Mouse (Mus musculus) MEL (cell line): ENCODE results near the gene Ly6g6c. TPM values are rescaled to one million over a fixed set of nuclear protein-coding genes. Genes with fewer than 3 reads are reported as not detected.

Experiments used
- DNase-seq: peaks from one replicate; pipeline ENCODE4 v3.0.0; 2011; ENCODE audit warnings: low read depth, low spot score
- H3K27ac ChIP-seq: 2 replicates; pipeline ENCODE4 v1.5.1; 2012; ENCODE audit warnings: low read depth, mild to moderate bottlenecking, control low read depth, low read length, moderate library complexity; ENCODE audit not compliant: control insufficient read depth
- H3K27me3 ChIP-seq, 2 experiments: fragments of 150-350 bp in 1 of 2; sonication (generic) in 1 of 2; 2 replicates each; pipeline ENCODE4 v1.6.1; 2012; ENCODE audit warnings: low read length in 2 of 2, mild to moderate bottlenecking in 2 of 2, improper control_type of control experiment in 1 of 2, moderate library complexity in 1 of 2; ENCODE audit not compliant: insufficient read depth in 2 of 2, control insufficient read depth in 1 of 2
- H3K36me3 ChIP-seq, 2 experiments: 2 replicates each; pipeline ENCODE4 v1.6.1; 2012 to 2014; ENCODE audit warnings: low read length in 2 of 2, improper control_type of control experiment in 1 of 2, inconsistent platforms in 1 of 2, mild to moderate bottlenecking in 1 of 2; ENCODE audit not compliant: insufficient read depth in 2 of 2, control insufficient read depth in 1 of 2
- H3K4me1 ChIP-seq, 2 experiments: fragments of 150-350 bp in 1 of 2; sonication (generic) in 1 of 2; 2 replicates each; pipeline ENCODE4 v1.6.1; 2012; ENCODE audit warnings: low read length in 2 of 2, improper control_type of control experiment in 1 of 2, mild to moderate bottlenecking in 1 of 2; ENCODE audit not compliant: insufficient read depth in 2 of 2, control insufficient read depth in 1 of 2
- H3K4me3 ChIP-seq, 2 experiments: fragments of 150-350 bp in 1 of 2; sonication (generic) in 1 of 2; 2 replicates each; pipeline ENCODE4 v1.5.1; 2012; ENCODE audit warnings: low read depth in 2 of 2, low read length in 2 of 2, mild to moderate bottlenecking in 2 of 2, moderate library complexity in 2 of 2, control low read depth in 1 of 2, improper control_type of control experiment in 1 of 2; ENCODE audit not compliant: control insufficient read depth in 1 of 2, insufficient read depth in 1 of 2
- H3K79me2 ChIP-seq: 2 replicates; pipeline ENCODE4 v1.6.1; 2012; ENCODE audit warnings: mild to moderate bottlenecking, low read length, moderate library complexity; ENCODE audit not compliant: control insufficient read depth, poor library complexity, insufficient read depth
- H3K9ac ChIP-seq: 2 replicates; pipeline ENCODE4 v1.6.1; 2012; ENCODE audit warnings: low read depth, mild to moderate bottlenecking, control low read depth, low read length, moderate library complexity; ENCODE audit not compliant: control insufficient read depth, poor library complexity, severe bottlenecking
- H3K9me3 ChIP-seq: fragments of 150-350 bp; sonication (generic); replicated peaks from 2 replicates; pipeline ENCODE4 v1.6.1; 2012; ENCODE audit warnings: mild to moderate bottlenecking, low read length, improper control_type of control experiment, moderate library complexity; ENCODE audit not compliant: insufficient read depth
- CTCF ChIP-seq, 3 experiments: IDR thresholded peaks in 2 of 3; conservative IDR thresholded peaks in 1 of 3; 2 replicates each; pipeline ENCODE4 v1.5.1; 2011 to 2012; ENCODE audit warnings: low read length in 3 of 3, low read depth in 2 of 3, mild to moderate bottlenecking in 2 of 3, improper control_type of control experiment in 1 of 3, inconsistent platforms in 1 of 3, mixed read lengths in 1 of 3, moderate library complexity in 1 of 3; ENCODE audit not compliant: control insufficient read depth in 1 of 3, insufficient read depth in 1 of 3, poor library complexity in 1 of 3, severe bottlenecking in 1 of 3
- GATA1 ChIP-seq: IDR thresholded peaks from 2 replicates; pipeline ENCODE4 v1.6.1; 2011; ENCODE audit warnings: low read depth, low read length, improper control_type of control experiment
- MAFK ChIP-seq: IDR thresholded peaks from 2 replicates; pipeline ENCODE4 v1.6.1; 2011; ENCODE audit warnings: low read depth, mild to moderate bottlenecking, low read length, improper control_type of control experiment, borderline replicate concordance
- MAZ ChIP-seq: IDR thresholded peaks from 2 replicates; pipeline ENCODE4 v1.6.1; 2012; ENCODE audit warnings: low read depth, mild to moderate bottlenecking, inconsistent platforms, low read length, improper control_type of control experiment
- MEF2A ChIP-seq: IDR thresholded peaks from 2 replicates; pipeline ENCODE4 v1.6.1; 2014; ENCODE audit warnings: low read depth, mild to moderate bottlenecking, inconsistent platforms, low read length, improper control_type of control experiment; ENCODE audit not compliant: poor library complexity, insufficient replicate concordance, severe bottlenecking; ENCODE audit errors: extremely low read depth
- MXI1 ChIP-seq: IDR thresholded peaks from 2 replicates; pipeline ENCODE4 v1.6.1; 2011; ENCODE audit warnings: mild to moderate bottlenecking, low read depth, low read length, improper control_type of control experiment
- MYB ChIP-seq: IDR thresholded peaks from 2 replicates; pipeline ENCODE4 v1.6.1; 2011; ENCODE audit warnings: mild to moderate bottlenecking, low read depth, low read length, improper control_type of control experiment
- MYC ChIP-seq: IDR thresholded peaks from 2 replicates; pipeline ENCODE4 v1.6.1; 2011; ENCODE audit warnings: low read depth, mild to moderate bottlenecking, low read length, improper control_type of control experiment, moderate library complexity
- POLR2A ChIP-seq, 2 experiments: IDR thresholded peaks; 2 replicates each; pipeline ENCODE4 v1.6.1; 2011 to 2012; ENCODE audit warnings: low read length in 2 of 2, mild to moderate bottlenecking in 2 of 2, control low read depth in 1 of 2, improper control_type of control experiment in 1 of 2, low read depth in 1 of 2, moderate library complexity in 1 of 2; ENCODE audit not compliant: control insufficient read depth in 1 of 2, insufficient read depth in 1 of 2, poor library complexity in 1 of 2
- POLR2AphosphoS2 ChIP-seq: IDR thresholded peaks from 2 replicates; pipeline ENCODE4 v1.6.1; 2011; ENCODE audit warnings: low read length, improper control_type of control experiment
- POLR2AphosphoS5 ChIP-seq: IDR thresholded peaks from 2 replicates; pipeline ENCODE4 v1.6.1; 2012; ENCODE audit warnings: low read depth, borderline replicate concordance, mild to moderate bottlenecking, inconsistent platforms, low read length, moderate library complexity, mixed read lengths
- RCOR1 ChIP-seq: IDR thresholded peaks from 2 replicates; pipeline ENCODE4 v1.6.1; 2012; ENCODE audit warnings: low read depth, mild to moderate bottlenecking, inconsistent platforms, low read length, improper control_type of control experiment
- SMC3 ChIP-seq: IDR thresholded peaks from 2 replicates; pipeline ENCODE4 v1.6.1; 2011; ENCODE audit warnings: low read depth, low read length, improper control_type of control experiment
- TAL1 ChIP-seq: IDR thresholded peaks from 2 replicates; pipeline ENCODE4 v1.6.1; 2012; ENCODE audit warnings: mild to moderate bottlenecking, inconsistent platforms, low read length, moderate library complexity, mixed read lengths
- TBP ChIP-seq: IDR thresholded peaks from 2 replicates; pipeline ENCODE4 v1.8.0; 2011; ENCODE audit warnings: low read depth, low read length, improper control_type of control experiment
- TCF12 ChIP-seq: IDR thresholded peaks from 2 replicates; pipeline ENCODE4 v1.6.1; 2014; ENCODE audit warnings: low read depth, mild to moderate bottlenecking, inconsistent platforms, low read length, improper control_type of control experiment, moderate library complexity
- UBTF ChIP-seq: IDR thresholded peaks from 2 replicates; pipeline ENCODE4 v1.6.1; 2012; ENCODE audit warnings: low read depth, mild to moderate bottlenecking, inconsistent platforms, low read length, improper control_type of control experiment, moderate library complexity, borderline replicate concordance; ENCODE audit not compliant: insufficient read depth
- USF1 ChIP-seq: IDR thresholded peaks from 2 replicates; pipeline ENCODE4 v1.6.1; 2014; ENCODE audit warnings: low read depth, mild to moderate bottlenecking, inconsistent platforms, low read length, improper control_type of control experiment, moderate library complexity
- USF2 ChIP-seq, 2 experiments: IDR thresholded peaks; 2 replicates each; pipeline ENCODE4 v1.6.1; 2011 to 2012; ENCODE audit warnings: improper control_type of control experiment in 2 of 2, low read length in 2 of 2, borderline replicate concordance in 1 of 2, inconsistent platforms in 1 of 2, low read depth in 1 of 2, mild to moderate bottlenecking in 1 of 2; ENCODE audit not compliant: insufficient read depth in 1 of 2
- ZKSCAN1 ChIP-seq: IDR thresholded peaks from 2 replicates; pipeline ENCODE4 v1.6.1; 2012; ENCODE audit warnings: low read depth, mild to moderate bottlenecking, inconsistent platforms, low read length, improper control_type of control experiment, moderate library complexity
- ZMIZ1 ChIP-seq: IDR thresholded peaks from 2 replicates; pipeline ENCODE4 v1.6.1; 2012; ENCODE audit warnings: low read depth, mild to moderate bottlenecking, inconsistent platforms, low read length, improper control_type of control experiment, moderate library complexity
- ZNF384 ChIP-seq: IDR thresholded peaks from 2 replicates; pipeline ENCODE4 v1.6.1; 2012; ENCODE audit warnings: low read depth, mild to moderate bottlenecking, inconsistent platforms, low read length, improper control_type of control experiment
- polyA plus RNA-seq, 2 experiments: library from polyadenylated mRNA; stranded (reverse) in 1 of 2; unstranded in 1 of 2; fragments of >175 nt in 1 of 2; fragments of >200 nt in 1 of 2; gene quantifications; 2 replicates each; pipeline versions ENCODE4 v1.2.1 to v1.2.4; 2012; ENCODE audit warnings: low replicate concordance in 2 of 2, low read depth in 1 of 2; ENCODE audit not compliant: insufficient read length in 2 of 2, insufficient read depth in 1 of 2, missing spikeins in 1 of 2
- total RNA-seq: library from RNA; depleted of rRNA; stranded (reverse); fragments of 300-350 nt; gene quantifications from 2 replicates; pipeline ENCODE4 v1.2.3, GENCODE M21; 2012

Gene Ly6g6c
- total and polyA plus RNA-seq, 3 experiments, result 0.24 TPM; not detected in 2

DNA sequence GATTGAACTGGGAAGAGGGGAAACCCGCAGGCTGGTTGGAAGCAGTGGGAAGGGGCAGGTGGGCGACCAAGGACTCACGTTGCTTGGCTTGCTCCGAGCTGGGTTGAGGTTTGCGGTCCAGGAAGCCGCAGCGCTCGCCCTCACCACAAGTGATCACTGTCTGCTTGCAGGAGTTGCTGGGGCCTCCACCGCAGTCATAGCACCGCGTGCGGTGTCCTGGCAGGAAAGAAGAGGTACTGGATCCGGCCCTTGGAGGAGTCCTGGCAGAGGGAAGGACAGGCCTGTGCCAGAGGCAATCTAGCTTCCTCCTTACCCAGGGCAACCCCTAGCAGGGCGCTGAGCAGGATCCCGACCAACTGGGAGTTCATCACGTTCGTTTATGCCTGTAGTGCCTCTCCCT, 8.9 kb downstream of the Ly6g6c start:
- H3K4me3 ChIP-seq, result no peak overlapping the region
- peaks cover 2 to 11% of the 10 kb centered on the region in 2 experiments; a peak in 2 of 4 replicates for H3K4me1 ChIP-seq

DNA sequence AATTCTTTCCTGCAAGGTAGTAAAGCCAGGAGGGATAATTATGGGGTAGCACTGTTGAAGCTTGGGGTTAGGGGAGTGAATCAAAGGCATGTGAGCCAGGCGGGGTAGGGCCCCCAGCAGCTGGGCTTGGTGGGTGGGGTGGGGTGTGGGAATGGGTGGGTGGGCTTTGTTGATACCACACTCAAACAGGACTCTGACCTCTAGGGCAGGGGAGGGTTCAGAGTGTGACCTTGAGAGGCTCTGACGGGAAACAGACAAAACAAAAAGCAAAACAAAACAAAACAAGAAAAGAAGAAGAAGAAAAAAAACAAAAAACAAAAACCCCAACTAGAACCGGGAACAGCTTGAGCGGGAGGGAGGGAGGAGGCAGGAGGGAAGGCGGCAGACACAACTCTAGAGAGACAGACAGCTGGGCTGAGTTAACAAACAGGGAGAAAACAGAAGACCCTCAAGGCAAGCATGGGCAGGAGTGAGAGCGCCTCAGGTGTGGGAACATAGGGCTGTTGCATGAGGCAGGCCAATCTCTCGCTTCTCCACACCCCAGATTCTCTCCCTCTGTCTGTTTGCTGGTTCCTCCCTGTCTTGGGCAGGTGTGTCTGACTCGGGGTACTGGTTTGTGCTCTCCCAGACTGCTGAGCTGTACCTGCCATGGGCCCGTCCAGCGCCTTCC, 11.5 kb downstream of the Ly6g6c start, which contains the start of gene Ly6g6e:
Gene Ly6g6e, plus strand, starts transcription at position 396 of the 670 bp plus-strand sequence.
- no peak for DNase-seq
- H3K4me3 ChIP-seq, result no peak within 1 kb of the TSS
- H3K79me2 ChIP-seq, result no peaks in the 10 kb centered on the region
- TF ChIP-seq MEF2A (no peak), ZNF384 (no peak), USF2 (IDR thresholded peaks at IDR 0.05; ENCODE audit: borderline replicate concordance in 1 of 2, insufficient read depth in 1 of 2, low read depth in 1 of 2, low read length in 2 of 2) (no peak), GATA1 (no peak), MAFK (no peak), MYC (no peak), POLR2AphosphoS5 (no peak), USF1 (no peak), RCOR1 (no peak), SMC3 (no peak), ZKSCAN1 (no peak), TAL1 (no peak)
- H3K36me3 ChIP-seq, result peaks cover 0 to 21% of the 10 kb centered on the region in 2 experiments; a peak in 2 of 4 replicates
- peaks cover 15 to 22% of the 10 kb centered on the region in 2 experiments for H3K4me1 ChIP-seq
- no peak within 1 kb of the TSS for H3K9ac ChIP-seq
- no peak within 1 kb of the TSS for H3K27ac ChIP-seq
- H3K9me3 ChIP-seq, result no peaks in the 10 kb centered on the region
- H3K27me3 ChIP-seq, result no peaks in the 10 kb centered on the region

More for the DNA sequence above, 8.9 kb downstream of the Ly6g6c start:
- no peaks in the 10 kb centered on the region for H3K9me3 ChIP-seq
- TF ChIP-seq UBTF (no peak), MAZ (no peak), ZMIZ1 (no peak), POLR2AphosphoS2 (no peak), CTCF (IDR thresholded peaks at IDR 0.05 in 2 of 3, conservative IDR thresholded peaks at IDR 0.05 in 1 of 3; ENCODE audit: control insufficient read depth in 1 of 3, insufficient read depth in 1 of 3, low read depth in 2 of 3, low read length in 3 of 3, poor library complexity in 1 of 3, severe bottlenecking in 1 of 3) (no peak), TAL1 (no peak), POLR2A (IDR thresholded peaks at IDR 0.05; ENCODE audit: control insufficient read depth in 1 of 2, insufficient read depth in 1 of 2, low read depth in 1 of 2, low read length in 2 of 2, poor library complexity in 1 of 2) (no peak), TBP (no peak), MXI1 (no peak), MYB (no peak), TCF12 (no peak), POLR2AphosphoS5 (no peak)
- TF ChIP-seq, all 39 proteins: peak for 0
- no peaks in the 10 kb centered on the region for H3K27me3 ChIP-seq
- peaks cover 0 to 4% of the 10 kb centered on the region in 2 experiments; a peak in 2 of 4 replicates for H3K36me3 ChIP-seq
- H3K27ac ChIP-seq, result no peak overlapping the region
- H3K79me2 ChIP-seq, result no peaks in the 10 kb centered on the region
- DNase-seq, result no peak
- H3K9ac ChIP-seq, result no peak overlapping the region
